Mouse (Mus musculus): Measurements from ENCODE around the gene Ehbp1.

DNA sequence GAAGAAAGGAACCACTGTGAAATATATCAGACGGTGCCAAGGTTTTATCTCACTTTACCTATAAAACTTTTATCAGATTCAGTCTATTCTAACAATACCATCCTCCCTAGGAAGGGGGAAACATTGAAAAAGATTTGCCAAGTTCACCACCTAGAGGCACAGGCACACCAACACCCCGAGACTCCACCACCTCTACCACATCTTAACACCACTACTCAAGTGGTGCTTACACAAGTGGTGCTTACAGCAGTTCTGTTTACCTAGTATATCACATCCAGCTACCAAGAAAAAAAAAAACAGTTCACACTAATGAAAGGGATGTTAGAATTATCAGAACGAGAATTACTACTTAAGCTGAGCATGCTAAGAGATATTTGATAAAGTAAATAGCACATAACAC is 152.1 kb downstream of the Ehbp1 start:
- TF ChIP-seq CTCF (IDR thresholded peaks at IDR 0.05; ENCODE audit: control insufficient read depth, insufficient read depth, insufficient read length) (no peak), MYOG (IDR thresholded peaks at IDR 0.05; ENCODE audit: control insufficient read depth, extremely low read depth, insufficient read length) (no peak)

Measured in C2C12 (cell line).